Mouse (Mus musculus) embryonic facial prominence, embryonic 13.5 days (tissue): ENCODE data around the gene Gm4981. TPM values are rescaled to one million over a fixed set of nuclear protein-coding genes. Genes with fewer than 3 reads are reported as not detected.
"Not testable (repeated sequence)": the region's sequence is repeated elsewhere in the genome, so short reads cannot be mapped to it uniquely, and the experiment has no call there.

Experiments
- ATAC-seq: fragments of 200-750 bp; cut with Nextera tagmentation; 2 replicates; pipeline ENCODE4 v1.8.0; 2017; ENCODE audit warnings: low read depth; ENCODE audit not compliant: insufficient number of reproducible peaks, insufficient read depth, low FRiP score, low TSS enrichment
- H3K27ac ChIP-seq: fragments of 300-500 bp; sonication (generic); 2 replicates; pipeline ENCODE4 v1.5.1; 2015; ENCODE audit warnings: moderate library complexity, mild to moderate bottlenecking, inconsistent platforms
- H3K27me3 ChIP-seq: fragments of 300-500 bp; sonication (generic); 2 replicates; pipeline ENCODE4 v1.6.1; 2015; ENCODE audit warnings: mild to moderate bottlenecking, inconsistent platforms
- H3K36me3 ChIP-seq: fragments of 300-500 bp; sonication (generic); 2 replicates; pipeline ENCODE4 v1.6.1; 2015; ENCODE audit warnings: mild to moderate bottlenecking, inconsistent platforms
- H3K4me1 ChIP-seq: fragments of 300-500 bp; sonication (generic); 2 replicates; pipeline ENCODE4 v1.6.1; 2015; ENCODE audit warnings: inconsistent platforms
- H3K4me2 ChIP-seq: fragments of 300-500 bp; sonication (generic); 2 replicates; pipeline ENCODE4 v1.6.1; 2015; ENCODE audit warnings: moderate library complexity, mild to moderate bottlenecking, inconsistent platforms
- H3K4me3 ChIP-seq: fragments of 300-500 bp; sonication (generic); 2 replicates; pipeline ENCODE4 v1.5.1; 2015; ENCODE audit warnings: mild to moderate bottlenecking, inconsistent platforms
- H3K9ac ChIP-seq: fragments of 300-500 bp; sonication (generic); 2 replicates; pipeline ENCODE4 v1.6.1; 2015; ENCODE audit warnings: mild to moderate bottlenecking, inconsistent platforms
- H3K9me3 ChIP-seq: fragments of 300-500 bp; sonication (generic); 2 replicates; pipeline ENCODE4 v1.6.1; 2016; ENCODE audit warnings: inconsistent platforms
- WGBS: fragments of 180-500 bp; shearing (Covaris S2); methylation state at CpG from one replicate; pipeline ENCODE4 v1.1.7; 2015; ENCODE audit warnings: mixed read lengths; 5-methylcytosine and 5-hydroxymethylcytosine counted together
- polyA plus RNA-seq: library from polyadenylated mRNA; unstranded; fragments of >200 nt; fragmentation: Nextera tagmentation; extraction: Ambion mirVana; gene quantifications from 2 replicates; pipeline ENCODE4 v1.2.1, GENCODE M21; 2015

Gm4981 gene
- polyA plus RNA-seq, 1 experiment from 2014 or later: not detected

- WGBS: 80% methylated on average over 5 of the region's 8 CpGs
- H3K9ac ChIP-seq, H3K36me3 ChIP-seq, H3K4me1 ChIP-seq, H3K4me2 ChIP-seq, H3K4me3 ChIP-seq, H3K27ac ChIP-seq, H3K27me3 ChIP-seq: not testable (repeated sequence)
- peak; percentile 67 for ATAC-seq
- H3K9me3 ChIP-seq: peaks cover 18% of the 10 kb centered on the region
Measured at GRCm38 (mm10) chr10:58232641-58232969, 3.9 kb downstream of the Gm4981 start, which contains the start of gene Duxf3. TSS of gene Duxf3 (minus strand) at chr10:58232675.

- 87% methylated on average over 35 of the region's 35 CpGs for WGBS
- not testable (repeated sequence) for H3K9ac ChIP-seq, H3K27me3 ChIP-seq, H3K4me1 ChIP-seq, H3K4me2 ChIP-seq, H3K27ac ChIP-seq, H3K36me3 ChIP-seq, H3K4me3 ChIP-seq
- ATAC-seq: peak; percentile 83
- peaks cover 18% of the 10 kb centered on the region for H3K9me3 ChIP-seq
Measured at GRCm38 (mm10) chr10:58231779-58232640, 4.5 kb downstream of the Gm4981 start.

- H3K27ac ChIP-seq, H3K4me1 ChIP-seq, H3K4me2 ChIP-seq, H3K9ac ChIP-seq, H3K27me3 ChIP-seq, H3K4me3 ChIP-seq, H3K36me3 ChIP-seq: not testable (repeated sequence)
- H3K9me3 ChIP-seq: peaks cover 18% of the 10 kb centered on the region
- peak; percentile 63 for ATAC-seq
- WGBS: 84% methylated on average over 5 of the region's 7 CpGs
Measured at GRCm38 (mm10) chr10:58231088-58231487, 5.4 kb downstream of the Gm4981 start.

GRCm38 (mm10) chr10:58230021-58230420 lies 6.5 kb downstream of the Gm4981 start:
- not testable (repeated sequence) for H3K4me3 ChIP-seq, H3K27ac ChIP-seq, H3K36me3 ChIP-seq, H3K27me3 ChIP-seq, H3K4me2 ChIP-seq, H3K4me1 ChIP-seq, ATAC-seq, H3K9ac ChIP-seq
- WGBS: 58% methylated on average over 3 of the region's 3 CpGs
- peaks cover 18% of the 10 kb centered on the region for H3K9me3 ChIP-seq

GRCm38 (mm10) chr10:58227798-58228197 lies 8.7 kb downstream of the Gm4981 start:
- peaks cover 18% of the 10 kb centered on the region for H3K9me3 ChIP-seq
- not testable (repeated sequence) for H3K27me3 ChIP-seq, H3K9ac ChIP-seq, H3K36me3 ChIP-seq, H3K27ac ChIP-seq, H3K4me3 ChIP-seq, ATAC-seq, H3K4me2 ChIP-seq, H3K4me1 ChIP-seq
- WGBS: 83% methylated on average over 3 of the region's 6 CpGs

- H3K27me3 ChIP-seq: not testable (repeated sequence)
Measured at GRCm38 (mm10) chr10:58226357-58226756, 10.1 kb downstream of the Gm4981 start.

GRCm38 (mm10) chr10:58224827-58225785 lies 11.4 kb downstream of the Gm4981 start, which contains the start of gene AW822073:
TSS of gene AW822073 (minus strand) at chr10:58224930.
- H3K27ac ChIP-seq, H3K4me3 ChIP-seq: not testable (repeated sequence)

More at GRCm38 (mm10) chr10:58226357-58226756, 10.1 kb downstream of the Gm4981 start:
- ATAC-seq, H3K36me3 ChIP-seq, H3K4me1 ChIP-seq, H3K4me3 ChIP-seq, H3K27ac ChIP-seq, H3K9me3 ChIP-seq, H3K4me2 ChIP-seq, H3K9ac ChIP-seq: not testable (repeated sequence)
- 74% methylated on average over 4 of the region's 4 CpGs for WGBS

GRCm38 (mm10) chr10:58223972-58224805 lies 12.3 kb downstream of the Gm4981 start:
- not testable (repeated sequence) for H3K9me3 ChIP-seq, H3K36me3 ChIP-seq, H3K4me2 ChIP-seq, H3K27me3 ChIP-seq, ATAC-seq, H3K4me3 ChIP-seq, H3K9ac ChIP-seq, H3K27ac ChIP-seq, H3K4me1 ChIP-seq
- WGBS: 84% methylated on average over 31 of the region's 31 CpGs

More at GRCm38 (mm10) chr10:58224827-58225785, 11.4 kb downstream of the Gm4981 start, which contains the start of gene AW822073:
- H3K36me3 ChIP-seq, H3K27me3 ChIP-seq, H3K9ac ChIP-seq, H3K4me1 ChIP-seq, ATAC-seq, H3K9me3 ChIP-seq, H3K4me2 ChIP-seq: not testable (repeated sequence)
- WGBS: 82% methylated on average over 18 of the region's 18 CpGs

- H3K27ac ChIP-seq, H3K4me2 ChIP-seq, H3K27me3 ChIP-seq, H3K9ac ChIP-seq, H3K36me3 ChIP-seq, H3K9me3 ChIP-seq, ATAC-seq, H3K4me3 ChIP-seq, H3K4me1 ChIP-seq: not testable (repeated sequence)
- 85% methylated on average over 4 of the region's 6 CpGs for WGBS
Measured at GRCm38 (mm10) chr10:58223161-58223560, 13.3 kb downstream of the Gm4981 start.

- not testable (repeated sequence) for H3K4me1 ChIP-seq, H3K36me3 ChIP-seq, H3K9me3 ChIP-seq, H3K4me2 ChIP-seq, H3K27me3 ChIP-seq, H3K9ac ChIP-seq, ATAC-seq, H3K4me3 ChIP-seq, H3K27ac ChIP-seq
- 90% methylated on average over 2 of the region's 2 CpGs for WGBS
Measured at GRCm38 (mm10) chr10:58221571-58221970, 14.9 kb downstream of the Gm4981 start.

GRCm38 (mm10) chr10:58220726-58221125 lies 15.8 kb downstream of the Gm4981 start:
- WGBS: 81% methylated on average over 6 of the region's 6 CpGs
- Histone ChIP-seq H3K36me3 (no peaks in the 10 kb centered on the region), H3K4me1 (no peaks in the 10 kb centered on the region), H3K9me3 (peaks cover 3% of the 10 kb centered on the region; the same call in 1 of the 2 replicates), H3K27me3 (no peaks in the 10 kb centered on the region), H3K4me3 (no peak overlapping the region), H3K9ac (no peak overlapping the region), H3K27ac (no peak overlapping the region), H3K4me2 (no peak overlapping the region)
- no peak for ATAC-seq
